Mouse (Mus musculus): Measurements from ENCODE around the gene Aif1. TPM values are rescaled to one million over a fixed set of nuclear protein-coding genes. Genes with fewer than 3 reads are reported as not detected.

Aif1 gene
- polyA plus RNA-seq, 2 experiments: 8.1 to 20.7 TPM

DNA sequence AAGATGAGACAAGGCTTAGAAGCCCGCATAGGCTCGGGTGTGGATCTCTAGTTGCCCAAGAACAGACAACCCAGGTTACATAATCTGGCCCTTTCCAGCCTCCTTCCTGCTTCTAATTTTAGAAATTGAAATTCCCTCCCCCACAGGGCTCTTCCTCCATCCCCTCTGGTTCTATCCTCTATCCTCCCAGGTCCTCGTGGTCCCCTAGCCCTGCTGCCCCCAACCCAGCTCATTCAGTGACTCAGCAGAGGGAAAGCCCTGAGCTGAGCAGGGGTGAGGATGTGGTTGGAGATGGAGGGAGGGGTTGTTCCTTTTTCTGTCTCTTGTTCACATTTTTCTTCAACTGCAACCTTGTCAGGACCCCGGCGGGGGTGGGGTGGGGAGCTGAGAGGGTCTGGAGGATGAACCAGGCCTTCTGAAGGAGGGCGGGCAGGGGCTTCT, 43.8 kb upstream of the Aif1 start:
- no peaks in the 10 kb centered on the region for H3K27me3 ChIP-seq (ENCODE audit: control insufficient read depth, insufficient read depth, low read length)
- no peak for DNase-seq (ENCODE audit: low read depth in 3 of 3, low spot score in 3 of 3)
- no peak overlapping the region for H3K4me2 ChIP-seq (ENCODE audit: low read depth)
- H3K27ac ChIP-seq: no peak overlapping the region
- no peaks in the 10 kb centered on the region; the same call in 1 of the 2 replicates for H3K36me3 ChIP-seq (replicated peaks; ENCODE audit: control insufficient read depth, insufficient read depth, low read depth)
- H3K9me3 ChIP-seq (ENCODE audit: control insufficient read depth, low read length): no peaks in the 10 kb centered on the region
- TF ChIP-seq CTCF (IDR thresholded peaks at IDR 0.05; ENCODE audit: low read depth) (no peak), EP300 (IDR thresholded peaks at IDR 0.05; ENCODE audit: low read depth) (no peak)
- no peak overlapping the region for H3K4me3 ChIP-seq (ENCODE audit: insufficient read depth in 1 of 2, low read depth in 2 of 2, low read length in 2 of 2)
- no peak for ATAC-seq (ENCODE audit: insufficient read depth)
- H3K9ac ChIP-seq (replicated peaks): no peak overlapping the region
- peaks cover 0 to 9% of the 10 kb centered on the region in 2 experiments; a peak in 1 of 4 replicates for H3K4me1 ChIP-seq (replicated peaks; ENCODE audit: control insufficient read depth in 2 of 2, insufficient read depth in 2 of 2, low read length in 1 of 2)
- WGBS (ENCODE audit: insufficient replicate concordance): 16% methylated on average over 6 of the region's 6 CpGs

DNA sequence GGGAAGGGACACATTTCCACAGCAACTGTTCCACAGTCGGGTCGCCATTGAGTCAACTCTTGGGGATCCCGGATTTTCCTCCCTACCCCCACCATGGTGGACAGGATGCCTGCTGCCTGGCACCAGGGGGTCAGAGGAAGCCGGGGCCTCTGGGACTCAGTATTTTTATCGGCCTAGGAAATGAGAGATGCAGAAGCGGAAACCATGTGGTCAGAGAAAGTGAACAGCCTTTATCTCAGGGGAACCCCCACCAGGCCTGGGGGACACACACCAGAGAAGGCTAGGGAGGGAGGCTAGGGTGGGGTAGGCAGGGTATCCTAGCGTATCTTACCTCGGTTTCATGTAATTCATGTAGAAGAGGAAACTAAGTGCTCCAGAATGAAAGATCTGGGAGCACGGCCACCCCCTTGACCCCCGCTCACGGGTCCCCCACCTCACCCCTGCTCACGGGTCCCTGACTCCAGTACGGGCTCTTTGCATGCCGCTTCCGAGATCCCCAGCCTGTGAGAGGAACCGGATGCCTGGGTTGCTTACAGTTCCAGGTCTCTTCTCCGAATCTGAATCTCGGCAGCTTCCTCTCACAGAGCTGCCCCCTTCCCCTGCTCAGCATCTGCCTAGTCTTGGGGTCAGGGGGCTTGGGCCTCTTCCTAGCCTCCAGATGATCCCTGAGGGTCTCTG, 42.8 kb upstream of the Aif1 start:
- Histone ChIP-seq H3K36me3 (replicated peaks; ENCODE audit: control insufficient read depth, insufficient read depth, low read depth) (no peaks in the 10 kb centered on the region; the same call in 1 of the 2 replicates), H3K4me1 (replicated peaks; ENCODE audit: control insufficient read depth in 2 of 2, insufficient read depth in 2 of 2, low read length in 1 of 2) (peaks cover 0 to 9% of the 10 kb centered on the region in 2 experiments; a peak in 1 of 4 replicates), H3K4me3 (ENCODE audit: insufficient read depth in 1 of 2, low read depth in 2 of 2, low read length in 2 of 2) (no peak overlapping the region), H3K4me2 (ENCODE audit: low read depth) (no peak overlapping the region), H3K9ac (replicated peaks) (no peak overlapping the region), H3K27me3 (ENCODE audit: control insufficient read depth, insufficient read depth, low read length) (no peaks in the 10 kb centered on the region), H3K27ac (no peak overlapping the region), H3K9me3 (ENCODE audit: control insufficient read depth, low read length) (no peaks in the 10 kb centered on the region)
- WGBS (ENCODE audit: insufficient replicate concordance): 11% methylated on average over 18 of the region's 18 CpGs
- ATAC-seq (ENCODE audit: insufficient read depth) (peak; percentile 48; the same call in 1 of the 2 replicates), DNase-seq (ENCODE audit: low read depth in 3 of 3, low spot score in 3 of 3) (no peak)
- TF ChIP-seq CTCF (IDR thresholded peaks at IDR 0.05; ENCODE audit: low read depth) (no peak), EP300 (IDR thresholded peaks at IDR 0.05; ENCODE audit: low read depth) (peak; percentile 5; the same call in 1 of the 2 replicates)

DNA sequence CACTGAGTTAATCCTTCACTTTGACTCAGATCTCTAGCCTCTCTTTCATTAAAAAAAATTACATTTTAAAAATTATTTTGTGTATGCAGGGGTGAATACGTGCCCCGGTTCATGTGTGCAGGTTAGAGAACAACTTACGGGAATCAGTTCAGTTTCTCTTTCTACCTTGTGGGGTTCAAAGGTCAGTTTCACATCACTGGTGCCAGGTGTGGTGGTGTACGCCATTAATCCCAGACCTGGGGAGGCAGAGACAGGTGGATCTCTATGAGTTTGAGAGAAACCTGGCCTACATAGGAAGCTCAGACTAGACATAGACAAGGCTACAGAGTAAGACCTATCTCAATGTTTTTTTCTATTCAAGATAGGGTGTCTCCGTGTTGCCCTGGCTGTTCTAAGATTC, 37.2 kb upstream of the Aif1 start:
- H3K4me3 ChIP-seq (ENCODE audit: insufficient read depth in 1 of 2, low read depth in 2 of 2, low read length in 2 of 2): no peak overlapping the region
- H3K4me2 ChIP-seq (ENCODE audit: low read depth): no peak overlapping the region
- DNase-seq (ENCODE audit: low read depth in 3 of 3, low spot score in 3 of 3): no peak
- no peak for ATAC-seq (ENCODE audit: insufficient read depth)
- H3K27ac ChIP-seq: no peak overlapping the region
- TF ChIP-seq EP300 (IDR thresholded peaks at IDR 0.05; ENCODE audit: low read depth) (no peak), CTCF (IDR thresholded peaks at IDR 0.05; ENCODE audit: low read depth) (no peak)
- no peaks in the 10 kb centered on the region for H3K27me3 ChIP-seq (ENCODE audit: control insufficient read depth, insufficient read depth, low read length)
- no peaks in the 10 kb centered on the region for H3K9me3 ChIP-seq (ENCODE audit: control insufficient read depth, low read length)
- WGBS (ENCODE audit: insufficient replicate concordance): 73% methylated on average over 5 of the region's 5 CpGs
- H3K36me3 ChIP-seq (replicated peaks; ENCODE audit: control insufficient read depth, insufficient read depth, low read depth): no peaks in the 10 kb centered on the region
- H3K9ac ChIP-seq (replicated peaks): no peak overlapping the region
- H3K4me1 ChIP-seq (replicated peaks; ENCODE audit: control insufficient read depth in 2 of 2, insufficient read depth in 2 of 2, low read length in 1 of 2): peaks cover 0 to 12% of the 10 kb centered on the region in 2 experiments; a peak in 2 of 4 replicates

DNA sequence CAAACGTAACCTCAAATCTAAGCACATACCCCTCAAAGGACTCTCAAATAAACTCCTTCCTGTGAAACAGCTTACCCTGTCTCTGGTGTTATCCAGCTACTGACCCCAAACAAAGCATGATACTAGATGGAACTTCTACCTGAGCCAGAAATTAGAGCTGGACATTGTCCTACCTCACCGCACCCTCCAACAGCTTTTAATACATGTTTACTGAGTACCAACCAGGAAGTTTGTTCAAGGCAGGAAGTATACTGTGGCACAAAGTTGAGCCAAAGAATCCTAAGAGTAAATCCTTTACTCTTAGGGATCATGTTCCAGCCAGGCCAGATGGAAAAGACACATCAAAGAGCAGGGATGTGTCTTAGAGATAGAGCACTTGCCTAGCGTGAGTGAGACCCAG, 34.7 kb upstream of the Aif1 start:
- no peak overlapping the region for H3K27ac ChIP-seq
- WGBS (ENCODE audit: insufficient replicate concordance): 54% methylated on average over 3 of the region's 3 CpGs

DNA sequence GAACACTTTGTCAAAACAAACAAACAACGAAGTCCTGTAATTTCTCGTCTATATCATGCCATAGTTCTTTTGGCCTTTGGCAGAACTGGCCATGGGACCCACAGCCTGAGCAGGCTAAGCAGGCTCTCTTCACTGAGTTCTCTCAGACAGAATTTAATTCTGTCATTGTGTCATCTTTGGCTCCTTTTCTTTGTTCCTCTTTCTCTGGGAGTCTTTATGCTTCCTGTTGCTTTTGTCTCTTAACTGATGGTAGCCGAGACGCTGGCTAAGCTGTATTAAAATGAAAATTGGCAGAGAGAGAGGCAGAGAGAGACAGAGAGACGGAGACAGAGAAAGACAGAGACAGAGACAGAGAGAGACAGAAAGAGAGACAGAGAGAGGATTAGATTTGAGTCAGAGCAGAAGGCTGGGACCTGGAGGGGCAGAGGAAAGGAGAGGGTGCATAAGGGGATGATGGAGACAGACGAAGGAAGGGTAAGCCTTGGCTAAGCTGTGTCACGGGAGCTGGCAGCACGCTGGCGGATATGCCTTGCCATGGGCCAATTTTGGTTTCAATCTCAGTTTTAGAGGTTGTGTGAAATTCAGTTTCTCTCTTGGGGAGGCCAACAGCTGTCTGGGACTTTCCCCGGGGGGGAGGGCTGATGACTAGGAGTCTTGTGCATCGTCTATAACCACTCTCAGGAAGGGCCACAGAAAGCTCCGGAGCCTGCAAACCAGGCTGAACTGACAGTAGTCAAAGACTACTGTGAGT, 34.1 kb upstream of the Aif1 start:
- WGBS (ENCODE audit: insufficient replicate concordance): 38% methylated on average over 12 of the region's 12 CpGs
- Histone ChIP-seq H3K4me2 (ENCODE audit: low read depth) (no peak overlapping the region), H3K9ac (replicated peaks) (no peak overlapping the region), H3K4me3 (ENCODE audit: insufficient read depth in 1 of 2, low read depth in 2 of 2, low read length in 2 of 2) (no peak overlapping the region), H3K9me3 (ENCODE audit: control insufficient read depth, low read length) (no peaks in the 10 kb centered on the region), H3K36me3 (replicated peaks; ENCODE audit: control insufficient read depth, insufficient read depth, low read depth) (no peaks in the 10 kb centered on the region), H3K4me1 (replicated peaks; ENCODE audit: control insufficient read depth in 2 of 2, insufficient read depth in 2 of 2, low read length in 1 of 2) (peaks cover 0 to 10% of the 10 kb centered on the region in 2 experiments; a peak in 2 of 4 replicates), H3K27ac (no peak overlapping the region), H3K27me3 (ENCODE audit: control insufficient read depth, insufficient read depth, low read length) (no peaks in the 10 kb centered on the region; the same call in 1 of the 2 replicates)
- ATAC-seq (ENCODE audit: insufficient read depth): no peak
- TF ChIP-seq EP300 (IDR thresholded peaks at IDR 0.05; ENCODE audit: low read depth) (no peak), CTCF (IDR thresholded peaks at IDR 0.05; ENCODE audit: low read depth) (no peak)
- DNase-seq (ENCODE audit: low read depth in 3 of 3, low spot score in 3 of 3): no peak

More for the DNA sequence above, 34.7 kb upstream of the Aif1 start:
- ATAC-seq (ENCODE audit: insufficient read depth): no peak
- Histone ChIP-seq H3K4me1 (replicated peaks; ENCODE audit: control insufficient read depth in 2 of 2, insufficient read depth in 2 of 2, low read length in 1 of 2) (peaks cover 0 to 10% of the 10 kb centered on the region in 2 experiments; a peak in 2 of 4 replicates), H3K4me2 (ENCODE audit: low read depth) (no peak overlapping the region), H3K9me3 (ENCODE audit: control insufficient read depth, low read length) (no peaks in the 10 kb centered on the region), H3K9ac (replicated peaks) (no peak overlapping the region), H3K36me3 (replicated peaks; ENCODE audit: control insufficient read depth, insufficient read depth, low read depth) (no peaks in the 10 kb centered on the region), H3K27me3 (ENCODE audit: control insufficient read depth, insufficient read depth, low read length) (no peaks in the 10 kb centered on the region), H3K4me3 (ENCODE audit: insufficient read depth in 1 of 2, low read depth in 2 of 2, low read length in 2 of 2) (no peak overlapping the region)
- TF ChIP-seq EP300 (IDR thresholded peaks at IDR 0.05; ENCODE audit: low read depth) (no peak), CTCF (IDR thresholded peaks at IDR 0.05; ENCODE audit: low read depth) (no peak)
- DNase-seq (ENCODE audit: low read depth in 3 of 3, low spot score in 3 of 3): no peak
